8 mouse cellular contexts compared by ENCODE assay signal in genomic region chr6:108570351-108571041, GRCm38 (mm10).
DNase-seq lines count a peak whose midpoint lies in the region; ATAC-seq and TF ChIP-seq lines count a peak whose summit lies in the region.

No protein-coding gene starts in this region.

- H3K9me3 ChIP-seq in embryonic facial prominence, embryonic 13.5 days: no peaks in the 10 kb centered on the region
- H3K9me3 ChIP-seq in heart, embryonic 13.5 days: no peaks in the 10 kb centered on the region
- H3K9me3 ChIP-seq in kidney, embryonic 16.5 days (ENCODE audit: low read length): no peaks in the 10 kb centered on the region

- DNase-seq in testis, postnatal 10 days (ENCODE audit: low spot score): no peak
- DNase-seq in lung, postnatal 4 days: peak; percentile 78 to 79
- peak; percentile 88 for DNase-seq in retina, postnatal 1 day
- DNase-seq in c-Kit-positive CD71-positive TER-119-positive erythroid progenitor cells, embryonic 14.5 days (ENCODE audit: low spot score): no peak

- WGBS in embryonic facial prominence, embryonic 13.5 days: 14% methylated on average over 11 of the region's 11 CpGs
- WGBS in heart, embryonic 13.5 days: 40% methylated on average over 11 of the region's 11 CpGs
- 11% methylated on average over 11 of the region's 11 CpGs for WGBS in kidney, embryonic 16.5 days

- peak overlapping the region; percentile 69 for H3K4me2 ChIP-seq in embryonic facial prominence, embryonic 13.5 days
- H3K4me2 ChIP-seq in heart, embryonic 13.5 days: peak overlapping the region; percentile 70
- peak overlapping the region; percentile 65 for H3K4me2 ChIP-seq in kidney, embryonic 16.5 days (replicated peaks; ENCODE audit: low read depth, low read length)

- no peak for TF ChIP-seq CTCF in testis, adult 2 months (IDR thresholded peaks at IDR 0.05; ENCODE audit: control insufficient read depth, insufficient read depth, insufficient replicate concordance, low read depth, low read length)

- peak overlapping the region; percentile 8 for H3K4me3 ChIP-seq in testis, adult 2 months (ENCODE audit: control insufficient read depth, low read depth, low read length)
- peak overlapping the region; percentile 39 for H3K4me3 ChIP-seq in embryonic facial prominence, embryonic 13.5 days
- peak overlapping the region; percentile 55 for H3K4me3 ChIP-seq in heart, embryonic 13.5 days
- peak overlapping the region; percentile 43 for H3K4me3 ChIP-seq in kidney, embryonic 16.5 days (ENCODE audit: low read length)

- H3K4me1 ChIP-seq in testis, adult 2 months (ENCODE audit: control insufficient read depth, insufficient read depth, low read length): peaks cover 8% of the 10 kb centered on the region
- H3K4me1 ChIP-seq in embryonic facial prominence, embryonic 13.5 days: peaks cover 21% of the 10 kb centered on the region
- H3K4me1 ChIP-seq in heart, embryonic 13.5 days: peaks cover 26% of the 10 kb centered on the region
- H3K4me1 ChIP-seq in kidney, embryonic 16.5 days (ENCODE audit: insufficient read depth, low read length): peaks cover 29% of the 10 kb centered on the region

- peak; percentile 59 for ATAC-seq in embryonic facial prominence, embryonic 13.5 days (ENCODE audit: insufficient number of reproducible peaks, insufficient read depth, low FRiP score, low TSS enrichment, low read depth)
- no peak for ATAC-seq in heart, embryonic 13.5 days (ENCODE audit: extremely low read depth, insufficient number of reproducible peaks, low FRiP score, low TSS enrichment)
- peak; percentile 37 for ATAC-seq in kidney, embryonic 16.5 days (ENCODE audit: low FRiP score, low TSS enrichment)

- TF ChIP-seq POLR2A in testis, adult 2 months (IDR thresholded peaks at IDR 0.05; ENCODE audit: control insufficient read depth, low read depth, low read length): no peak

- H3K27ac ChIP-seq in testis, adult 2 months (ENCODE audit: control insufficient read depth, insufficient read depth, low read depth, low read length): no peak overlapping the region
- H3K27ac ChIP-seq in embryonic facial prominence, embryonic 13.5 days: peak overlapping the region; percentile 72
- peak overlapping the region; percentile 82 for H3K27ac ChIP-seq in heart, embryonic 13.5 days (replicated peaks)
- peak overlapping the region; percentile 91 for H3K27ac ChIP-seq in kidney, embryonic 16.5 days (ENCODE audit: low read length)

- H3K9ac ChIP-seq in embryonic facial prominence, embryonic 13.5 days: peak overlapping the region; percentile 54; the same call in 1 of the 2 replicates
- peak overlapping the region; percentile 78 for H3K9ac ChIP-seq in heart, embryonic 13.5 days
- H3K9ac ChIP-seq in kidney, embryonic 16.5 days (replicated peaks; ENCODE audit: low read length): peak overlapping the region; percentile 61

- H3K27me3 ChIP-seq in testis, adult 2 months (ENCODE audit: control insufficient read depth, insufficient read depth, low read length): no peaks in the 10 kb centered on the region
- H3K27me3 ChIP-seq in embryonic facial prominence, embryonic 13.5 days: no peaks in the 10 kb centered on the region
- H3K27me3 ChIP-seq in heart, embryonic 13.5 days (replicated peaks): no peaks in the 10 kb centered on the region
- H3K27me3 ChIP-seq in kidney, embryonic 16.5 days (ENCODE audit: insufficient read depth, low read length): no peaks in the 10 kb centered on the region

- no peaks in the 10 kb centered on the region for H3K36me3 ChIP-seq in testis, adult 2 months (ENCODE audit: control insufficient read depth, insufficient read depth, low read length)
- no peaks in the 10 kb centered on the region for H3K36me3 ChIP-seq in embryonic facial prominence, embryonic 13.5 days
- no peaks in the 10 kb centered on the region for H3K36me3 ChIP-seq in heart, embryonic 13.5 days
- H3K36me3 ChIP-seq in kidney, embryonic 16.5 days (ENCODE audit: insufficient read depth, low read length): no peaks in the 10 kb centered on the region

Comparison
In these comparisons a context has a peak if more than half of its experiments do, and no peak if none do; other contexts are left out.
1. DNase-seq: peak in lung, postnatal 4 days (2 of 2) and retina, postnatal 1 day (single experiment); none in testis, postnatal 10 days (single experiment) and c-Kit-positive CD71-positive TER-119-positive erythroid progenitor cells, embryonic 14.5 days (single experiment).
2. Peak in every context shown above with its lines, with median percentiles within 50 percentile points of each other: H3K4me3 ChIP-seq, H3K4me2 ChIP-seq and H3K9ac ChIP-seq.